Mouse (Mus musculus): ENCODE data around the gene Mpp3.
A peak's percentile ranks its signal among the peaks of the same experiment; 100 is the strongest.
"Not testable (repeated sequence)": the region's sequence is repeated elsewhere in the genome, so short reads cannot be mapped to it uniquely, and the experiment has no call there.

The Mpp3 gene

GRCm38 (mm10) chr11:102008372-102008771, 19.9 kb downstream of the Mpp3 start:
- DNase-seq: no peak

GRCm38 (mm10) chr11:102006688-102007087, 21.6 kb downstream of the Mpp3 start:
- no peak for DNase-seq

DNA sequence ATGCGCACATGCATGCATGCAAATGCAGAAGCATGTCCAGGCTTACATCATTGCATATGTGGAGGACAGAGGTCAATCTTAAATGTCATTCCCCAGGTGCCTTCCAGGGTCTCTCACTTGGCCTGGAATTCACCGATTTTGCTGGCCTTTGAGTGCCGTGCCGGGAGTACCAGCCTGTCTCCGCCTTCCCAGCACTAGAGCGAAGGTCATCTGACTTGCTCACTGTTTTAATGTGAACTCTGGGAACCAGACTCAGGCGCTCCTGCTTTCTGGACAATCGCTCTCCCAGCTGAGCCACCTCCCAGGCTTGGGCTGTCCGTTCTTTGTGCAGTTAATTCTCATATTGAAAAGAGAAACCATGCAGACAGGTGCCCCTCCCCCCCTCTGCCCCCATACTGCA, 22.0 kb downstream of the Mpp3 start:
- DNase-seq: no peak

- DNase-seq: no peak
Measured at GRCm38 (mm10) chr11:102004251-102004650, 24.0 kb downstream of the Mpp3 start.

- no peak for DNase-seq
Measured at GRCm38 (mm10) chr11:101999466-101999865, 28.8 kb downstream of the Mpp3 start.

DNA sequence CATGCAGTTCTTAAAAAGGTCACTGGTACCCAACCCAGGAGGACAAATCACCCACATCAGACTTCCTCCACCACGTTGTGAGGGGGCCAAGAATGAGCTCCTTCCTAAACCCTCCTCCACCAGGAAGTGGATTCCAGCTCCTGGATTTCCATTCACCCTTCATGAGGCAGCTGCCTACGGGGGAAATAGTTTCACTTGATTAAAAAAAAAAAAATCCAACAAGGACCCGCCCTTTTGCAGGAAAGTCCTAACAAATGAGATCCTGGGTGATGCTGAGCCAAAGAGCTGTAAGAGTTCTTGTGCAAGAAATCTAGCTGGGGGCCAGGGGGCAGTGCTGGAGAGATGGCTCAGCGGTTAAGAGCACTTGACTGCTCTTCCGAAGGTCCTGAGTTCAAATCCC, 30.0 kb downstream of the Mpp3 start:
- no peak for DNase-seq

DNA sequence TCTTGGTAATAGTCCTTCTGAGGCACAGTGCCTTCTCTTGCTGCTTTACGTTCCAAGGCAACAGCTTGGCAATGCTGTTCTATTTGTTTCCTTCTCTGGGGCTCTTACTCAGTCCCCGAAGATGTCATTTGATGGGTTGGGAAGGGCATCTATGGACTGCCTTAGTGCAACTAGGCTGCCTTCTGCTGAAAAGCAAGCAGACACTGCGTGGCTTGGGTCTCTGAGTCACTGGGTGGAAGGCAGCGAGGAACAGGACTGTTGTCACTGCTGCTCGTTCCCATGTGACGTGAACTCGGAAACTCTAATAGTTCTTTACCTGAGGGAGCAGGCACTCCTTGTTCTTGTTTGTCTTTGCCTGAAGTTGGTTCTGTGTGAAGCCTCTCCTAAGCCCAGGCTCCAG, 32.3 kb downstream of the Mpp3 start:
- no peak for DNase-seq

DNA sequence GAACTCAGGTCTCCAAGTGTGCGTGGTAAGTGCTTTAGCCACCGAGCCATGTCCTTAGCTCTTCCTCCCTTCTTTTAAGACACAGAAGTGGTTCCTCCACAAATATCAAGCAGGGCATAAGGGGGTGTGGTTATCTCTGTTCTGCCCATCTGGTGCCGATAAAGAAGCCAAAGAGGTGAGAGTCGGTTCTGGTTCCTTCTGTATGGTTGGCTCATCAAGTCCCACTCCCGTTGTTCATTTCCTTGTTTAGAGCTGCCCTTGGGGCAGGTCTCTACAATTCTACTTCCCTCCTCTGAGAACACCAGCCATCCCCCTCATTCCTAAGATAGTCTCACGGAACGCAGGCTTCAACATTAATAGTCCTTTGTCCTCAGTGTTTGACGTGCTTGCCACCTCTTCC, 34.2 kb downstream of the Mpp3 start:
- no peak for DNase-seq

DNA sequence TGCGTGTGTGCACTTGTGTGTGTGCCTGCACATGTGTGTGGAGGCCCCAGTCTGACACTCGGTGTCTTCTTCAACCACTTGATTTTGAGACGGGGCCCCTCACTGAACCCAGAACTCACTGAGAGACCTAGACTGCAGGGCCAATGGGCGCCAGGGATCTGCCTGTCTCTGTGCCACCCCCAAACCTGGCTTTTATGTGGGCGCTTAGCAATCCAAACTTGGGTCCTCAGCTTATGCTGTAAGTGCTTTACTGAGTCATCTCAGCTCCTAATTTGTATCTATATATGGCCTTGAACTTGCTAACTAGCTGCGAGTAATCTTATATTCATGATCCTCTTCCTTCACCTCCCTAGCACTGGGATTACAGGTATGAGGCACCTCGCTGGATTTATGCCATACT, 35.9 kb downstream of the Mpp3 start:
- no peak for DNase-seq

GRCm38 (mm10) chr11:101991813-101992212, 36.4 kb downstream of the Mpp3 start:
- DNase-seq: no peak

DNA sequence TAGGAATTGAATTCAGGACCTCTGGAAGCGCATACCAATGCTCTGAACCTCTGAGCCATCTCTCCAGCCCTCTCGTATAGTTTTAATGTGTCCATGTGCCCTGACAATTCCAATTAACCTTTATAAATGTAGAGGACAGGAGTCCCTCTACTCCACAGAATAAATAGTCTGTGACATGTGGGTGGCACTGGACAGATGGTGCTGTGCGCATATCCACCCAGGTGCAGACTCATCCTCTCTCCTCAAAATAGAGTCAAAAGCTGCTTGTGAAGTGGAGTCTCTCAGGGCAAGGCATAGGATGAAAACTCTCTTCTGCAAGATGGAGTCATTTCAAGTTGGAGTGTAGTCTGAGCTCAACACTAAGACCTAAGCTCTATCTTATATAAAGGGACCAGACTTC, 38.0 kb downstream of the Mpp3 start:
- DNase-seq: no peak

GRCm38 (mm10) chr11:101986913-101987312, 41.3 kb downstream of the Mpp3 start, which contains the start of gene Dusp3:
Gene Dusp3 (minus strand): TSS chr11:101987013.
- DNase-seq: no peak

GRCm38 (mm10) chr11:101985990-101986389, 42.3 kb downstream of the Mpp3 start:
- peak; percentile 88 for DNase-seq

DNA sequence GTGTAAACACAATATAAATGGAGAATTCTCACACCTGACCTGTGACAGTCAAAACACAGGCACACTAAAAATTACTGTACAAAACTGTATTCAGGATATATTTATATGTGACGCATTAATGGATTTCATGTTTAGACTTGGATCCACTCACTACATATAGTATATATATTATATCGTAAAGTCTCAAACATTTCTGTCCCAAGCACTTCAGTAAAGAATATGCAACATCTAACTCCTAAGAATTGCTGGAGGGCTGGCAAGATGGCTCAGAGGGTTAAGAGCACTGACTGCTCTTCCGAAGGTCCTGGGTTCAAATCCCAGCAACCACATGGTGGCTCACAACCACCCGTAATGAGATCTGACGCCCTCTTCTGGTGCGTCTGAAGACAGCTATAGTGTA, 42.8 kb downstream of the Mpp3 start:
- not testable (repeated sequence) for DNase-seq

- peak; percentile 97 for DNase-seq
Measured at GRCm38 (mm10) chr11:101984054-101985025, 43.9 kb downstream of the Mpp3 start, which contains the start of gene Cfap97d1. Gene Cfap97d1 (plus strand): TSS chr11:101984279.

- peak; percentile 55 for DNase-seq
Measured at GRCm38 (mm10) chr11:101983431-101983921, 44.8 kb downstream of the Mpp3 start.

DNA sequence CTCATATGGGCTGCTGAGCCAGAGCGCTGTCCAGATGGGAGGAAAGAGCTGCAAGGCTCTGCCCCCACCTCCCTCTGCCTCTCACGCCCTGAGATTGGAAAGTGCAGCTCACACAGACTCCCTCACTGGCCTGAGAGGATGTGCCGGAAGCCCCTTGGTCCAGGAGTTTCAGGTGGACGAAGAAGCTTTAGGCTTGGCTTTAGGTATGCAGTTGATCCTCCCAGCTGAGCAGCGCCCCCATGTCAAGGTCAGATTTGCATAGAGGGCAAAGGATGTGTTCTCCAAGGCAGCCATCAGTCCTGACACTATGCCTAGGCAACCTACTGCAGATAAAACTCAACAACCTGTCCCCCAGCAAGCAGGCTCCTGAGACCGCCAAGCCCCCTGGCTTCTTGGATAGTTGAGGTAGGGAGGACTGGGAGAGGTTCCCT, 45.3 kb downstream of the Mpp3 start:
- DNase-seq: peak; percentile 54

DNA sequence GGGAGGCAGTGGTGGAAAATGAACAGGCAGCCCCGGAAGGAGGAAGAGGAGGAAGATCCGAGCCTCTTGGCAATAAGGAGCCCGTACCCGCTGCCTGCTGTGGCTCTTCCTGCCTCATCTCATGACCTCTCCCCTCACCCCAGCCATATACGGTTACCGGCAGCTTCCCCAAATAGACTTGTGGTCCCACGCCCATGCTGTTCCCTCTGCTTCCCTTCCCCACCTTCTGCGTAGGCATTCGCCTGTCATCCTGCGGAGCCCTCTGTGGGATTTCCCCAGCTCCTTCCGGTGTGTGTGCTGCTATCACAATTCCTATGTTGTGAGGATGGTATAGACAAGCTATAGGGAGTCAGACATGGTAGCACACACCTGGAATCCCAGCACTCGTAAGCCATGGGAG, 46.4 kb downstream of the Mpp3 start:
- DNase-seq: no peak

GRCm38 (mm10) chr11:101980603-101981157, 47.6 kb downstream of the Mpp3 start:
- DNase-seq: peak; percentile 44

DNA sequence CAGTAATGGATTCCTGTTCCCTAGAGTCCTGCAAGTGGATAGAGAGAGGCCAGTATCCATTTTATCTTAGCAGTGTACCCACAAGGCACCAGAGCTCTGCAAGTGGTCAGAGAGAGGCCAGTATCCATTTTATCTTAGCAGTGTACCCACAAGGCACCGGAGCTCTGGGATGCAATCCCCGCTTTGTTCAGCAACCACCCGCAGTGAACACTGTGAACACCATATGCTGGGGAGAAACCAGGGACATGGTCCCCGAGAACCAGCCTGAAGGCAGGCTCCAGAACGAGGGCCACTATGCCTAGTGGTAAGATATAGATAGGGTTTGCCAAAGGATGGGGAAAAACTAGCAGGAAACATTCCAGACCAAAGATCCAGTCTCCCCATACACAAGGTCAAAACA, 49.1 kb downstream of the Mpp3 start:
- peak; percentile 56 for DNase-seq

DNA sequence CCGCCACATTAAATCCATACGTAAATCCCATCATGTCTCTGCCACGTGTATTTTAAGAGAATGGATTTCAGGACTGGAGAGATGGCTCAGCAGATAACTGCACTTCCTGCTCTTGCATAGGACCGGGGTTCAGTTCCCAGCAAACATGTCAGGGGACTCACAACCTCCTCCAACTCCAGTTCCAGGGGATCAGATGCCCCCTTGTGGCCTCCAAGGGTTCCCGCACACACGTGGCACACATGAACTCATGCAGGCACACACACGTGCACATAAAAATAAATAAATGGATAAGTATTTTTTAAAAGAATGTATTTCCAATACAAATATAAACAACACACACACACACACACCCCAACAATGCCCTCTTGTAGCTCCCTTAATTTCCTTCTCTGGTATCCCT, 51.3 kb downstream of the Mpp3 start:
- peak; percentile 31 for DNase-seq

GRCm38 (mm10) chr11:101974923-101975322, 53.3 kb downstream of the Mpp3 start:
- DNase-seq: peak; percentile 27

GRCm38 (mm10) chr11:101974181-101974580, 54.1 kb downstream of the Mpp3 start:
- DNase-seq: peak; percentile 17

- peak; percentile 2 for DNase-seq
Measured at GRCm38 (mm10) chr11:101973496-101973895, 54.8 kb downstream of the Mpp3 start.

Measured in cerebellum, adult 9-11 months (tissue).